Mouse (Mus musculus) frontal cortex, postnatal 36 days (tissue): ENCODE results near the gene Bcl9l.
A peak's percentile ranks its signal among the peaks of the same experiment; 100 is the strongest.

ENCODE experiments used
- DNase-seq, 2 experiments: peaks; one replicate each; pipeline ENCODE4 v3.0.0; 2022; ENCODE audit warnings: low spot score in 2 of 2

Bcl9l gene

DNA sequence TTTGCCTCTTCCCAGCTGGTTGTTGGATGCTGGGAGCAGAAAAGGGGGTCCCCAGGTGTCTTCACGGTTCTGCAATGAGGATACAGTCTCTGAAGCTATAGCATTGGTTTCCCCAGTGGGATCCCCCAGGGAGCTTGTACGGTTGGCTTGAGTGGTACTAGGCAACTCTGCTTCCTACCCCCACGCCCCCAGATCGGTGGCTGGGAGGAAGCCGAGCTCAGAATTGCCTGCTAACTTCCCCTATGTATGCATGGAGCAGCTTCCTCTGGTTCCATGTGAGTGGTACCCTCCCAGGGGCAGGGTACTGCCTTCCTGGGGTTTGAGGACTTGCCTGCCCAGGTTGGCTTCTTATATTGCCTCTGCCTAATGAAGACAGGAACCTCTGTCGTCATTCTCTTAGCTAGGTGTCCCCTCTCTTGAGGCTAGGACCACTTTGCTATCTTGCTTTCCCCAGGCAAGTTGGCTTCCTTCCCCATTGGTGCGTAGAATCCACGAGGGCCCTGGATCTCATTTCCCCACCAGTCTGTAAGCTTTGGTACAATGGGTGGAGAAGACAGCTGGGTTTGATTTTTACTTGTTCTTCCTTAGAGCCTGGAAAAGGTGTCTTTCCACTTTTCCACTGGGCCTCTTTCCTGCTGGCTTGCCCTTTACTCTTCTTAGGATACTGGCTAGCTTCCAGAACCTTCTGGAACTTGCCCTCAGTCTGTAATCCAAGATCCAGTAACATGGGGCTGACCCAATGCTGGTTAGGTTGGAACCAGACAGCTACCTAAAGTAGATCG is 29.5 kb downstream of the Bcl9l start:
- no peak for DNase-seq

DNA sequence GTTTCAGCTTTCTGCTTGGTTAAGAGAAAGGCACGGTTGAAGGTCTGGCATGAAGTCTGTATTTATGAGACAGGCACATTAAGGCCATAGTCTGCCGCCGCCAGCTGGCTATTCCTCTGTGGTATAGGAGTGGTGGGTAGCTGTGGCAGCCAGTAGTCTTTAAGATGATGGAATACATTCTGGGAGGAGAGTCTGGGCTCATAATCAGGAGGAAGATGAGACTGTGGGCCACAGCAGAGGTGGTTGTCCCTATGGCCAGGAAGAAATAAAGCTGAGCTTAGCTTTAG is 30.0 kb downstream of the Bcl9l start:
- no peak for DNase-seq

DNA sequence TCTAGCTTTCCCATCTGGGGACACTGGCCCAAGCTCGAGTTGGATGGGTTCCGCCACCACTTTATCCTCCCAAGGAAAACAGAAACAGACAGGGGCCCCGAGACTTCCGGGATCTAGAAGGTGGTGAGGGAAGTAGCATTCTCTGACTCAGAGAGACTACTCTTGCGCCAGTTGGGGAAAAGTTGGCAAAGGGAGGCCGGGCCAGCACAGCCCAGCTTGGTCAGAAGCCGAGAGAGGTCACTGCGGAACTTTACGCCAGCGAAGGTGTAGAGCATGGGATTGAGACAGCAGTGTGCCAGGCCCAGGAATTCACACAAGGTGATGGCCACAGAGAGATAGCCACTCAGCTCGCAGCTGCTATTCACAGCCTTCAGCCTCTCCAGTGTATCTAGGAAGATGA is 30.5 kb downstream of the Bcl9l start:
- no peak for DNase-seq

DNA sequence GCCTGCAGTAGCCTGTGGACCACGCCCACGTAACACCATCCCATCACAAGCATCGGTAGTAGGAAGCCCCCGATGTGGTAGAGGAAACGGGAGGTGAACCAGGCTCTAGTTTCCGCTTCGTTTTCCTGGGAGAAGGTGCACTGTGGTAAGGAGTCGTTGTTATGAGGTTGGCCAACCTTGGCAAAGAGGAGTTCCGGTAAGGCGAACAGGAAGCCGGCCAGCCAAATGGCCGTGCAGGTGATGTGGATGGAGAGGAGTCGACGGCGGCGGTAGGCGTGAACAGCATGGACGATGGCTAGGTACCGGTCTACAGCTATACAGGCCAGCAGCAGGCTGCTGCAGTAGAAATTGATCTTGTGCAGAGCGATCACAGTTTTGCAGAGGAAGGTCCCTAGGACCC is 31.0 kb downstream of the Bcl9l start:
- DNase-seq, result no peak

DNA sequence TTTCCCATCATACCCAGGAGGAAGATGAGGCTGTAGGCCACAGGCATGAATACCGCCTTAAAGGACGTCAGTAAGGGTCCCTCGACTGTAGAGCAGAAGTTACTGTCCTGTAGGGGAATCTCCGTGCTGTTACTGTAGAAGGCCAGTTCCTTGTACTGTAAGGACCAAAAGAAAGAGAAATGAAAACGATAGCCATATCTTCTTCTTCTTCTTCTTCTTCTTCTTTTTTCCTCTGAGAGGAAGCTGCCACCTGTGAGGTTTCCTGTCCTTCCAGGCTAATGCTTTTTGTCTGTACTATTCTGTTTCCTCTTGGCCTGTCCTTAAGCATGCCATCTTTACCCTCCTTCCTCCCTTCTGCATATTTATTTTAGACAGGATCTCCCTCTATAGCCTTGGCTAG is 31.5 kb downstream of the Bcl9l start:
- no peak for DNase-seq

DNA sequence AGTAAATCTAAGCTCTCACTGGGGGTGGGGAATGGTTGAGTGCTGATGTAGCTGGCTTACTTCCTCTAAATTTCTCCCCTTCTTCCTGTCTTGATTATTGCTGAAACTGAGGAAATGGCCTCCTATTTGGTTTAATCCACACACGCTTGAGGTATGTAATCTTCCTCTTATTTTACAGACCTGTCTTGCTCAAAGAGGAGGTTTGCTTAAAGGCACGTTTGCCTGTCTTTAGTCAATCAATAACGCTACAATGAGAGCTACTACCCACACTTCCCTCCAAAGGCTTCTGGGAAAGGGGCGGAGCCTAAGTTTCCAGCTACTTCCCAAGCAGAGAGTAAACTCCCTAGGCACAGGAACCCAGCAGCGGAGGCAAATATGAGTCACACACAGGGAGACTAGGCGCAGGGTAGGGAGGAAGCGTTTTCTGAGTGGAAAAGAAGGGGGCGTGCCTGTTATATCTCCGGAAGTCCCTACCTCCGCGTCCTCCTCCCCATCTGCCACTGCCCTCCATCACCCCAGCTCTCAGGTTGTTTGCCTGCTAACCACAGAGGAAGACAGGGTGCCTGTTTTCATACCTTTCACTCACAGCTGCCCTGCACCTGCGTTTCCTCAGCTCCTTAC is 32.6 kb downstream of the Bcl9l start:
- peak in 1 of 2 experiments; percentile 53 for DNase-seq

DNA sequence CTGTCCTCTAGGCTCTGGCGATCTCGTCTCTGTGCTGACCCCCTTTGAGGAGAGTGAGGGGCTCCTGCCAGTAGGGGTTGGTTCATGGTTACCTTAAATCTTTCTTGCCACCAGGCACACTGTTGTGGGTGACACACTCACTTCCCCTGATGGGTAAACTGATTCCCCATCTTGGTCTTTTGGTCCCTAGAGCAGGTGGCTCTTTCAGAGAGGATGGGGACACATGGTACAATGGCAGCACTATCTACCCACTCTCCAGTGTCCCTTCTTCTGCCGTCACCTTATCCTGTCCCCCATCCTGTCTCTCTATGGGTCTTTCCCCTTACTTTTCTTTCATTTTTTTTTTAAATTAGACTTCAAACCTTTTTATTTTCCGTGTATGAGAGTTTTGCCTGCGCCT is 33.3 kb downstream of the Bcl9l start:
- no peak for DNase-seq

DNA sequence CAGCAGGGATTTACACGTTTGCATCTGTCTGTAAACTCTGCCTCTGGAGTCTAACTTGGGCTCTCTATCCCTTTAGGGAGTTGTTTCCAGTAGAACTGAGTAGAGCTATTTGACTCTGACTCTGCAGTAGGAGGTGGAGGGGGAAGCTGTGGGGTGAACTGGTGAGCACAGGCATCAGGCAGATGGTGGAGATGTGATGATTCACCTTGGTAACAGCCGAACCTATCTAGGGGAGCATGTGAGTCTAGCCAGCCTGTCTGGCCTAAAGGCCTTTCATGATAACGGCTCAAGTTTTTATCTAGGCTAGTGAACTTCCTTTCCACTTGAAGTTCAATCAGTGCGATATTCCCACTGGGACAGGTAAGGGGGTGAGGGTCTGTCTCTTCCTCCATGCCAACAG is 34.7 kb downstream of the Bcl9l start:
- no peak for DNase-seq

DNA sequence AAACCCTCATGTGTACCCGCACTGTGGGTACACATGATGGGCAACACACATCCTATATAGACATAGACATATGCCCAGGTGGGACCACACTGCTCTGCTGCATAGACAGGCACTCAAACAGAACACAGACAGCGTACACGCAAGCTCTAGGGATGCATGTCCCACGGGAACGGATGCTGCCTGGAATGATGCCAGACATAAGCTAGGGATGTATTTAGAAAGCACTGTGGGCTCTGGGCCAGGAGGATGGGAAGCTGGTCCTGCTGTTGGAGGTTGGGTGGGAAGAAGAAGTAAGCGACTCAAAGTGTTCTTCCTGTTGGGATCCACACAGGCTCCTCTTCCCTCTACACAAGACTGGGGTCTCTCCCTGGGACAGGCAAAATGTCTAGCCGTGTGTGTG is 35.4 kb downstream of the Bcl9l start:
- DNase-seq, result peak in 1 of 2 experiments; percentile 59

DNA sequence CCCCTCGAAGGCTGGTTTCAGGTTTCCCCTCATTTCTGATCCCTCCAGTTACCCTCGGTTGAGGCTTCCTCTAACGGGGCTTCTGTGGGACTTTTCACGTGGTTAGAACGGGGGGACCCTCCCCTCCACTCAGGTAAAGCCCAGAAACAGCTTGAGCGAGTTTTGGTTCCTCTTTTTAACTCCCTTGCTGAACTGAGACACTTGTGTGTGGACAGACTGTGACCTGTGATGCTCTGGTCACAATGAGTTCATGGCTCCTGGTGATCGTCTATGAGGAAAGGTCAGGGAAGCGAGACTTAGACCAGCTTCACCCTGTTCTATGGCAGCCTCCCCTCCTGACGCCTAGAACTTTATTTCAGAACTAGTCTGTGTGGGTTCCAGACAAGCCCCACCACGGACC is 39.3 kb downstream of the Bcl9l start:
- no peak for DNase-seq

DNA sequence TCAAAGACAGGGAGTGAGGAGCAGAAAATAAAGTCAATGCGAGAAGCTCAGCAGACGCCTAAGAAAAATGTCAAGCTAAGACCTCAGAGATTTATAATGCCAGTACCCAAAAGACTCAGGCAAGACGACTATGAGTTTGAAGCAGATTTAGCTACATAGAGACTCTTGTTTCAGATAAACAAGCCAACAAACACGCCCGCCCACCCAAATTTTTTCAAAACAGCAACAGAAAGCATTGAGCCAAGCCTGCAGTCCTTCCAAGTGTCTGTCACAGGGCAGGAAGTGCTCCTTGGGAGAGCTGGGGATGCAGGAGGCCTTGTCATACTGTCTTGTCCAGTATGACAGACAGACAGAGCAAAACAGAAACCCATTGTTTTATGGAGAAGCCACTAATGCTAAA is 41.1 kb downstream of the Bcl9l start:
- no peak for DNase-seq

DNA sequence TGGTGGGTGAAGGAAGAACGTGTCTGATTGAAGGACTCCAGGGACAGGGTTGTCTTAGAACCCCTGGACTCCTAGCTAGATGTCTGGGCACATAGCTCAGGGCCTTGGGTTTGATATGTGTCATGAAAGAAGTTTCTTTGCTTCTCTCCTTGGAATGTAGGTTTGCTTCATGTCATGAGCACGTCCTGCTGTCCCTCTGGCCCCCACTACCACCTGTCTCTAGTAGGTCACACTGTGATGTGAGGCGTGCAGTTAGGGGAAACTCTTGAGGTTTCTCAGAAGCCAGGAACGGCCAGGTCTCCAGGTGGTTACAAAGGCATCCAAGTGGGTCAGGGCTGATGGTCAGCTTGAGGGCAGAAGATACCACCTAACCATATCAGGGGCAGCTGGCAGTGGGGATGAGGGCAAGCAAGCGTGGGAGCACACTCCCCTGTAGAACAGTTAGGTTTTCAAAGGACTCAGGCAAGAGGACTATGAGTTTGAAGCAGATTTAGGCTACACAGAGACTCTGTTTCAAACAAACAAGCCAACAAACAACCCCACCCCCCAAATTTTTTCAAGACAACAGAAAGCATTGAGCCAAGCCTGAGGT is 41.7 kb downstream of the Bcl9l start:
- DNase-seq, result no peak

DNA sequence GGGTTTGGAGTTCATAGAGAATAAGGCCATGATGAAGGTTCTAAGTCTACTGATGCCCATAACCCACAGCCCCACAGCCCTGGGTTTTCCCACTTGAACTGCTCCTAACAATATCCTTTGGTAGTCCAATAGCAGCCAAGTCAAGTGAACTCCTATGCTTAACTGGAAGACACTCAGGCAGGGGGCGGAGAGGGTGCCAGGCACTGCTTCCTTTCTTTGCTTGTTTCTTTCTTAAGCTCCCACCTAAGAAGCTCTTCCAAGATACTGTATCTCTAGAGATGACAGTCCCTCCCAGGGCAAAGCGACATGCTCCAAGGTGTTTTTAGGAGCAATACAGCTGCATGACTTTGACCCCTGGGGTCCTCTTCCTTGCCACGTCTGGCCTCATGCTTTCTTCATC is 42.4 kb downstream of the Bcl9l start:
- no peak for DNase-seq

DNA sequence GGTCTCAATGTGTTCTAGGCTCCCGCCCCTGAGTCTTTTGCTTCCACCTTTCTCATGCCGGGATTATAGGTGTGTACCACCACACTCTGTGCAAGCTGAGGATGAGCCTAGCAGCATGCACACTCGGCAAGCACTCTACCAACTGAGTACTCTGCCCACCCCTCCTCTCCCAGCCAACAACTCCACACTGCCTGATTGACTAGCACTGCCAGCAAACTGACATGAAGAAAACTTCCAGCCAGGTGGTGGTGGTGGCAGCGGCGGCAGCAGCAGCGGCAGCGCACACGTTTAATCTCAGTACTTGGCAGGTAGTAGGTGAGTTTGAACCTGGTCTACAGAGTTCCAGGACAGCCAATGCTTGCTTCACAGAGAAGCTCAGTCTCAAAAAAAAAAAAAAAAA is 43.0 kb downstream of the Bcl9l start:
- no peak for DNase-seq

DNA sequence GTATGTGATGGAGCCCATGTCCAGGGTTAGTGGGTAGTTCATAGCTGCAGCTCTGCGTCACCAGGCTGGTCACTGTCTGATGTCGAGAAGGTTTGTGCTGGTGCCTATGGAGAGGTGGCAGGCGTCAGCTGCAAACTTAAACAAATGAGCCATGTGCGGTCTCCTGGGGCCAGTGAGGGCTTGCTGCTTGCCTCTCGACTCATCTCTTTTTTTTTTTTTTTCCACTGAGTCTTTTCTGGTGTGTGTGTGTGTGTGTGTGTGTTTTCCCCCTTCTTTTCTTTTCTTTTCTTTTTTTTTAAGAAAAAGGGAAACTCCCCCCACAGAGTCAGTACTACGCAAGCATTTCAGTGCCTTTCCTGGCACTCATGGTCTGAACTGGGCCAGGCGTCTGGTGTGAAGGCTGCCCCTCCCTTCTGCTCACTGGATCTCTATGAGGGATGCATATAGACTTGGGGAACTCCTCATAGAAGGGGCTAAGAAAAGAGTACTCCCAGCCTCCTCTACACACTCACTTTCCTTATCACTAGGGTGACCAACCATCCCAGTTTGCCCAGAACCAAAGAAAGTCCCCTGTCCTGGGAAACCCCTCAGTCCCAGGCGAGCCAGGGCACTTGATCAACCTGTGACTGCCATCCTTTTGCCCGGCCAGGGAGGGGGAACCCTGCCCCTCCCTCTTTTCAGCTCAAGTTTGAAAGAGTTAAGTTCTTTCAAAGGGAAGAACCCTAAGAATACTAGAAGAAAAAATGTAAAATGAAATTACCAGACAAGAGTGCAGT is 43.9 kb downstream of the Bcl9l start:
- DNase-seq, result no peak

DNA sequence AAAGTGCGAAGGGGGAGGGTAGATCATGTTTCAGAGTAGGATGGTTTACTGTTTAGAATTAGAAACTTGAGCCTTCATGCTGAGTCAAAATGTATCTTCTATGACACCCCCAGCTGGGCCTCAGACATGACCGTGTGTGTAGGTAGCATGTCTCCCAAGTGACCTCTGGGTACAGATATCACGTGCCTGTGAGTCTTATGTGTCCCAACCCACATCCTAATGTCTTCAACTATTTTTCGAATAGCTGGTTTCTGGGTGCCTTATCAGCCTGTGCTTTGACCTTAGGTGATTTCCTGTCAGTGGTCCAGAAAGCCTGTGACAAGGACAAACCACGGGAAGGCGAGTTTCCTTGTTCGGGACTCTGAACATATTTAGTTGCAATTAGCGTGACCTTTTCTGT is 45.7 kb downstream of the Bcl9l start:
- DNase-seq, result no peak

DNA sequence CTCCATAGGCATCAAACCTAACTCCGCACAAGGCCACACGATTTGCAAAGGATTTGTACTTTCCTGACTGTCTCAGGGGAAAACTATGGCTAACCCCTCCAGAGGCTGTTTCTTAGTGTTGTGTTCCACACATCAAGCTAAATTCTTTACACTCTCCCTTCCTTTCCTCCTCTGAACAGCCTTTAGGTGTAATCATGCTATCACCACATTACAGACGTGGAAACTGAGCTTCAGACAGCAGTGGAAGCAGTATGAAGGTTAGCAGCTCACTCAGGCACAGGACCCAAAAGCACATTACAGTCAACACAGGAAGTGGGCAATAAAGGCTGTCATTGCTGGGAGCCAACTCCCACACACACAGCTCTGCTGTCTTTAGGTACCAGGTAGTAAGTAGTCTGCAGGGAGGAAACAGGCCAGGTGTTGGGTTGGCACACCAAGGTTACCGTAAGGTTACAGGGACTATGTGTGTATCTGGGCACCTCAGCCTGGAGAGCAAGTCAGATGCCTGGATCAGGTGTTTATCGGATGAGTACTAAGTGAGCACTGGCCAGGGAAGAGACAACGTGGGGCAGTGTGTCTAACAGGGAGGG is 50.5 kb downstream of the Bcl9l start:
- no peak for DNase-seq

DNA sequence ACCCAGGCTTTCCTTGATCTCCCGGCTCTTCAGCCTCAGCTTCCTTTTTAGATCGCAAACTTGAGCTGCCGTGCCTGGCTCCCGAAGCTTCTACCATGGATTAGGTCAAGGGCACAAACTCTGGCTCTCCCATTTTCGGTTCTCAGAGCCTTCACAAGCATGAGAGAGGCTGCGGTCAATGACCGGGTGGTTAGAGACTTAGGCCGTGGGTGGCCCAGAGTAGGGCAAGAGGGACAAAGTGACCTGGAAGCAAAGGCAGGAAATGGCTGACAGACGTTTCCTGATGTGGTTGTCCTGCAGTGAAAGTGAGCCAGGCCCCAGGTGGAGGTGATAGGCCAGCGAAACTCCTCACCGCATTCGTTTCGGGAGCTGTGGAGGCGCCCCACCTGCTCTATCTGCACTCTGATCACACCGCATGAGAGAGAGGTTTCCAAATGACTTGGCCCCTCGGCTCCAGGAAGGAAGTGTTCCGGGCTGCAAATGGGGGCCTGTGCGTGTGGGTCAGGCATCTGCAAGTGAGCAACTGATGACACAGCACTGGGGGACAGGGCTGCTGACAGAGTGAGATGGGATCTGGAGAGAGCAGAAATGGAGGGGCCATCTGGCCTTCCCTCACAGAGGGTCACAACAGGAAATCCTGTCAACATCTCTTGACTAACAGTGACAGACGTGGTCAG is 55.1 kb downstream of the Bcl9l start:
- DNase-seq, result no peak

DNA sequence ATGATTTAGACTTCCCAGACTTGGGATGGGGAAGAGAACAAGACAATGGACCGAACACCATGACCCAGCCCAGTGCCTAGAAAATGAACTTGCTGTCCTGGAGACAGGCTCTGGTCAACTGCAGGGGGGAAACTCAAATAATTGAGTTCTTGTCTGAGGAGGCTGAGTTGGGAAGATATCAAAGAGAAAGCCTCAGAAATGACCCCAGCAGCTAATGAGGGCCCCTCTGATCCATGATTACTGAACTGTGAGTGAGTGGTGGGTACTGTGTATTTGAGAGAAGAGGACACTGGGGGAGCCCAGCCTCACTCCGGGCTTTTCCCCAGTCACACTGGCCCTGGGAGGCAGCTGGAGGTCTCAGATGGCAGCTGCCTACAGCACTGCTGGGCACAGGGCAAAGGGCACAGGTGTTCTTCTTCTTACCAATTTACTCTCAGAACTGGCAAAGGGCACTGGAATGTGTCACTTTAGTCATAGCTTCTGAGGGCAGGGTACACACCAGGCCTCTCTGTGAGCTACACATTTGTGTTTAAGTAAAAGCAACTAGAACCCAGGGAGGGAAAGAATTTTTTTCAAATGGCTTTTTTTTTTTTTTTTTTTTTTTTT is 57.3 kb downstream of the Bcl9l start:
- DNase-seq, result no peak

DNA sequence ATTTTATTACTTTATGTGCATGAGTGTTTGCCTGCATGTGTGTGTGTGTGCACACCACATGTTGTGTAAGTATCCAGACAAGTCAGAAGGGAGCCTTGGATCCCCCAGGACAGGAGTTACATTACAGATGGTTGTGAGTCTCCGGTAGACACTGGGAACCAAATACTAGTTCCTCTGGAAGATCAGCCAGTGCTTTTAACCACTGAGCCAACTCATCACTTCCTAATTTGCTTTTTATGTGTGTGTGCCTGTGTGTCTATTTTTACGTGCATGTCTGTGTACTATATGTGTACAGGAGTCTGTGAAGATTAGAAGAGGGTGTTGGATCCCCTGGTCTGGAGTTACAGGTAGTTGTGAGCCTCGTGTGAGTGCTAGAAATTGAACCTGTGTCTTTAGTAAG is 58.1 kb downstream of the Bcl9l start:
- DNase-seq, result no peak

DNA sequence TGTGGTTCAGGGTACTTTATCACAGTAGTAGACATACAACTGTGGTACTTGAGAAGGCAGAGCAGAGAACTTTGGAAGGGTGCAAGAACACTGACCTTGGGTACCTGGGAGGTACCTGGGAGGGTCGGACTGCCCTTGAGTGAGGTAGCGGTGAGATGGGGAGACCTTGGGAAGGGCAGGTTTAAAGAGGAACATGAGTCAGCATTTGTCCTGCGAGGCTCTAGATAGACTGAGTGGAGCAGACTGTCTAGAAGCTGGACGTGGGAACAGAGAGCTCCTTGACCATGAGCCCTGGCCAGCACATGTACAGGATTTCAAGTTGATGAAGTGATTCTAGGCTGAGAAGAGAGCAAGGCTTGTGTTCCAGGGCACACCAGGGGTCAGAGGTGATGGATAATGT is 59.7 kb downstream of the Bcl9l start:
- no peak for DNase-seq
